Mouse (Mus musculus) MEL (cell line): ENCODE measurements around the gene Krtap6-5. TPM values are rescaled to one million over a fixed set of nuclear protein-coding genes. Genes with fewer than 3 reads are reported as not detected.

Experiments
- polyA plus RNA-seq, 2 experiments: library from polyadenylated mRNA; stranded (reverse) in 1 of 2; unstranded in 1 of 2; fragments of >175 nt in 1 of 2; fragments of >200 nt in 1 of 2; gene quantifications; 2 replicates each; pipeline versions ENCODE4 v1.2.1 to v1.2.4; 2012; ENCODE audit warnings: low replicate concordance in 2 of 2, low read depth in 1 of 2; ENCODE audit not compliant: insufficient read length in 2 of 2, insufficient read depth in 1 of 2, missing spikeins in 1 of 2
- total RNA-seq: library from RNA; depleted of rRNA; stranded (reverse); fragments of 300-350 nt; gene quantifications from 2 replicates; pipeline ENCODE4 v1.2.3, GENCODE M21; 2012; rRNA removed

Krtap6-5 gene
- total and polyA plus RNA-seq, 3 experiments = not detected

Other genes with a start within 250 kb of the Krtap6-5 start
- not detected in 2 replicates for gene Gm20741, start 235.7 kb downstream of the Krtap6-5 start, total RNA-seq
- not detected for gene Gm20741, start 235.7 kb downstream of the Krtap6-5 start, polyA plus RNA-seq
- gene Krtap15, start 227.7 kb downstream of the Krtap6-5 start, total RNA-seq = not detected in 2 replicates
- gene Krtap15, start 227.7 kb downstream of the Krtap6-5 start, polyA plus RNA-seq = not detected
- gene Krtap14, start 221.7 kb downstream of the Krtap6-5 start, total RNA-seq = not detected in 2 replicates
- not detected for gene Krtap14, start 221.7 kb downstream of the Krtap6-5 start, polyA plus RNA-seq
- gene Krtap19-1, start 178.5 kb downstream of the Krtap6-5 start, total RNA-seq = not detected in 2 replicates
- not detected for gene Krtap19-1, start 178.5 kb downstream of the Krtap6-5 start, polyA plus RNA-seq
- gene Krtap19-2, start 173.6 kb downstream of the Krtap6-5 start, total RNA-seq = not detected in 2 replicates
- not detected for gene Krtap19-2, start 173.6 kb downstream of the Krtap6-5 start, polyA plus RNA-seq
- gene Krtap19-3, start 169.8 kb downstream of the Krtap6-5 start, total RNA-seq = not detected in 2 replicates
- gene Krtap19-3, start 169.8 kb downstream of the Krtap6-5 start, polyA plus RNA-seq = not detected
- not detected in 2 replicates for gene Krtap19-4, start 162.8 kb downstream of the Krtap6-5 start, total RNA-seq
- gene Krtap19-4, start 162.8 kb downstream of the Krtap6-5 start, polyA plus RNA-seq = not detected
- not detected in 2 replicates for gene Krtap19-5, start 151.4 kb downstream of the Krtap6-5 start, total RNA-seq
- not detected for gene Krtap19-5, start 151.4 kb downstream of the Krtap6-5 start, polyA plus RNA-seq
- gene Krtap19-9b, start 115.6 kb downstream of the Krtap6-5 start, total RNA-seq = not detected in 2 replicates
- not detected for gene Krtap19-9b, start 115.6 kb downstream of the Krtap6-5 start, polyA plus RNA-seq
- gene Krtap16-3, start 85.0 kb downstream of the Krtap6-5 start, total RNA-seq = not detected in 2 replicates
- not detected for gene Krtap16-3, start 85.0 kb downstream of the Krtap6-5 start, polyA plus RNA-seq
- gene Krtap22-2, start 37.1 kb downstream of the Krtap6-5 start, total RNA-seq = not detected in 2 replicates
- not detected for gene Krtap22-2, start 37.1 kb downstream of the Krtap6-5 start, polyA plus RNA-seq
- gene Gm10229, start 32.6 kb downstream of the Krtap6-5 start, total RNA-seq = not detected in 2 replicates
- gene Gm10229, start 32.6 kb downstream of the Krtap6-5 start, polyA plus RNA-seq = not detected
- not detected in 2 replicates for gene Krtap6-1, start 16.2 kb downstream of the Krtap6-5 start, total RNA-seq
- gene Krtap6-1, start 16.2 kb downstream of the Krtap6-5 start, polyA plus RNA-seq = not detected
- not detected in 2 replicates for gene Gm10228, start 6.4 kb downstream of the Krtap6-5 start, total RNA-seq
- gene Gm10228, start 6.4 kb downstream of the Krtap6-5 start, polyA plus RNA-seq = not detected
- gene 1110025L11Rik, start 16.1 kb upstream of the Krtap6-5 start, total RNA-seq = not detected in 2 replicates
- gene 1110025L11Rik, start 16.1 kb upstream of the Krtap6-5 start, polyA plus RNA-seq = not detected
- gene Krtap6-3, start 36.1 kb upstream of the Krtap6-5 start, total RNA-seq = not detected in 2 replicates
- gene Krtap6-3, start 36.1 kb upstream of the Krtap6-5 start, polyA plus RNA-seq = not detected
- gene Gm6358, start 93.0 kb upstream of the Krtap6-5 start, total RNA-seq = not detected in 2 replicates
- not detected for gene Gm6358, start 93.0 kb upstream of the Krtap6-5 start, polyA plus RNA-seq
- not detected in 2 replicates for gene Gm10061, start 103.2 kb upstream of the Krtap6-5 start, total RNA-seq
- gene Gm10061, start 103.2 kb upstream of the Krtap6-5 start, polyA plus RNA-seq = not detected
- not detected in 2 replicates for gene Gm9789, start 110.1 kb upstream of the Krtap6-5 start, total RNA-seq
- not detected for gene Gm9789, start 110.1 kb upstream of the Krtap6-5 start, polyA plus RNA-seq
- not detected in 2 replicates for gene Gm7735, start 121.6 kb upstream of the Krtap6-5 start, total RNA-seq
- gene Gm7735, start 121.6 kb upstream of the Krtap6-5 start, polyA plus RNA-seq = not detected
- not detected in 2 replicates for gene 1110057P08Rik, start 126.9 kb upstream of the Krtap6-5 start, total RNA-seq
- gene 1110057P08Rik, start 126.9 kb upstream of the Krtap6-5 start, polyA plus RNA-seq = not detected
- not detected in 2 replicates for gene Krtap20-2, start 158.0 kb upstream of the Krtap6-5 start, total RNA-seq
- gene Krtap20-2, start 158.0 kb upstream of the Krtap6-5 start, polyA plus RNA-seq = not detected